Mouse (Mus musculus): ENCODE results near the gene Olfr1337. TPM values are rescaled to one million over a fixed set of nuclear protein-coding genes. Genes with fewer than 3 reads are reported as not detected.

Gene Olfr1337
- polyA plus RNA-seq, 1 experiment: not detected

DNA sequence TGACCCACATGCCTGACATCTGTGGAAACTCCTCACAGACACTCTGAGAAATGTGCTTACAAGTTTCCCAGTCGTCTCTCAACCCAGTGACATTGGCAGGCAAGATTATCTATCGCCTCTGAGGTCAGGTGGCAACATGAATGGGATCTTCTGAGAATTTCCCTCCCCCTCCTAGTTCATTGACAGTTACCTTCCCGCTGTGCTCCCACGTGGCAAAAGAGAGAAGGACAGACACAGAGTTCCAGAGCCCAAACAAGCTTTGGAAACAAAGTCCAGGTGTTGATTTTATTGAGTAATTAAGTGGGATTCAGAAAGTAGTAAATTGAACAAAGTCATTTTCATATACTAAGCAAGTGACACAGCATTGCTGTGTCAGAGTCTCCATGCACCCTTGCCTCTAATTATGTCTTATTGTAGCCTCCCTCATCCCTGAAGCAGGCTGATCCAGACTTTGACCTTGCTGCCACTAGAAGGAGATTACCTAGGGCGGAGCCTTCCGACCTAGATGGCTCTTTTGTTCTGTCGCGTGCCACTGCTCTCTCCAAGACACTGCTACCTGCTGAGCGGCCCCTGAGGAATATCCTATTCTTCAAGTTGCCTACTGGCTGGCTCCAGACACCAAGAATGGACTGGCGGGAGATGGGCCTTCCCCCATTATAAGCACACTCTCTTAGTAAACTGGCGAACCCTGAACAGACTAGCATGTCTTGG lies 41.2 kb downstream of the Olfr1337 start:
- Histone ChIP-seq H3ac (ENCODE audit: control insufficient read depth, insufficient read length) (no peak overlapping the region), H3K36me3 (ENCODE audit: control insufficient read depth, insufficient read depth) (no peaks in the 10 kb centered on the region), H3K27me3 (ENCODE audit: control insufficient read depth, insufficient read depth, insufficient read length) (no peaks in the 10 kb centered on the region), H3K4me3 (no peak overlapping the region), H3K79me2 (ENCODE audit: control insufficient read depth, insufficient read depth) (no peaks in the 10 kb centered on the region), H3K4me2 (ENCODE audit: low read depth) (no peak overlapping the region)
- TF ChIP-seq POLR2AphosphoS2 (IDR thresholded peaks at IDR 0.05; ENCODE audit: insufficient read length, low read depth) (no peak), USF1 (IDR thresholded peaks at IDR 0.05; ENCODE audit: low read depth) (no peak), REST (IDR thresholded peaks at IDR 0.05; ENCODE audit: insufficient read depth, insufficient read length) (no peak), MYOD1 (IDR thresholded peaks at IDR 0.05; ENCODE audit: control insufficient read depth in 1 of 3, insufficient read length in 2 of 3, low read depth in 2 of 3) (no peak), TCF3 (IDR thresholded peaks at IDR 0.05; ENCODE audit: insufficient read length, low read depth) (no peak), POLR2A (IDR thresholded peaks at IDR 0.05; ENCODE audit: insufficient read length, low read depth) (no peak), MAX (IDR thresholded peaks at IDR 0.05; ENCODE audit: low read depth) (no peak), E2F4 (IDR thresholded peaks at IDR 0.05; ENCODE audit: insufficient read depth) (no peak), CEBPB (IDR thresholded peaks at IDR 0.05; ENCODE audit: insufficient read depth, poor library complexity, severe bottlenecking) (no peak), MYOG (IDR thresholded peaks at IDR 0.05; ENCODE audit: control insufficient read depth in 1 of 3, insufficient read depth in 1 of 3, insufficient read length in 2 of 3, low read depth in 2 of 3) (no peak), SRF (IDR thresholded peaks at IDR 0.05; ENCODE audit: control insufficient read depth, insufficient read length, low read depth) (no peak), TCF12 (IDR thresholded peaks at IDR 0.05; ENCODE audit: insufficient read depth, poor library complexity, severe bottlenecking) (no peak)

DNA sequence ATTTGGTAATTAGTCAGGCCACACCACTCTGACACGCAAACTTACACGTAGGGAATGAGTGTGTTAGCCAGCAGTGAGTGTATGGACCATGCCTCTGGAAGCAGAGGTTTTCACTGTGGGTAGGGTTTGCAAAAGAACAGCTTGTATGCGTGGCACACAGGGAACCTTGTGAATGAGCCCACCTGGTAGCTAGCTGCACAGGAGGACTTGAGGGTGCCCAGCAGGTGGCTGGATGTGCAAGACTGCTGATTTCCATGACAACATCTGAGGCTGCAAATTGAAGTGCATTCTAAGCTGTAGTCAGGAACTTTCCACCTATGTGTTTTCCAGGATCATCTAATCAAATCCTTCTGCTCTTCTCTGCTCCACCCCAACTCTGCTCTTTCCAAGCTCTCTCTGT lies 42.8 kb downstream of the Olfr1337 start:
- H3K4me3 ChIP-seq: no peak overlapping the region
- H3ac ChIP-seq (ENCODE audit: control insufficient read depth, insufficient read length): no peak overlapping the region
- no peak overlapping the region for H3K4me2 ChIP-seq (ENCODE audit: low read depth)
- TF ChIP-seq TCF3 (IDR thresholded peaks at IDR 0.05; ENCODE audit: insufficient read length, low read depth) (no peak), USF1 (IDR thresholded peaks at IDR 0.05; ENCODE audit: low read depth) (no peak), POLR2A (IDR thresholded peaks at IDR 0.05; ENCODE audit: insufficient read length, low read depth) (no peak), MAX (IDR thresholded peaks at IDR 0.05; ENCODE audit: low read depth) (no peak)
- H3K36me3 ChIP-seq (ENCODE audit: control insufficient read depth, insufficient read depth): no peaks in the 10 kb centered on the region
- no peaks in the 10 kb centered on the region for H3K79me2 ChIP-seq (ENCODE audit: control insufficient read depth, insufficient read depth)
- H3K27me3 ChIP-seq (ENCODE audit: control insufficient read depth, insufficient read depth, insufficient read length): no peaks in the 10 kb centered on the region

DNA sequence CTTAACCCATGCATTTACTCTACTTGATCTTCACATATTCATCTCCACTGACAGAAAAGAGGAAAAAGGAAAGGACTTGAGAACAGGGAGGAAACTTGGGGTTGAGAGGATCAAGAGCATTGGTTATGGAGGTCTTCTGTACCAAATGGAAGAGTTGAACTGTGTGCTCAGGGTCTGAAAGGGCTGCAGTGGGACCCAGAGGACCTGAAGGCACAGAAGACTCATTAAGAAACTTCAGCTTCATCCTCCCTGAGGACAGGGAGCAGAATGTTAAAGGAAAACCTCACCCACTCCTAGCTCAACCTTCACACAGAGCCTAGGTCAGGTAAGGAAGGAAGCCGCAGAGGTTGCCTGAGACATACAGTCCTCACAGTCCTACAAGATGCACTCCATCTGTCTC lies 50.5 kb downstream of the Olfr1337 start, which contains the start of gene Olfr1339:
Gene Olfr1339, plus strand, starts transcription at position 301 of the 400 bp plus-strand sequence.
- no peak within 1 kb of the TSS for H3ac ChIP-seq (ENCODE audit: control insufficient read depth, insufficient read length)
- TF ChIP-seq E2F4 (IDR thresholded peaks at IDR 0.05; ENCODE audit: insufficient read depth): no peak
- TF ChIP-seq MYOG (IDR thresholded peaks at IDR 0.05; ENCODE audit: control insufficient read depth in 1 of 3, insufficient read depth in 1 of 3, insufficient read length in 2 of 3, low read depth in 2 of 3): no peak
- no peak within 1 kb of the TSS for H3K4me3 ChIP-seq
- H3K27me3 ChIP-seq (ENCODE audit: control insufficient read depth, insufficient read depth, insufficient read length): no peaks in the 10 kb centered on the region
- no peaks in the 10 kb centered on the region for H3K79me2 ChIP-seq (ENCODE audit: control insufficient read depth, insufficient read depth)
- H3K36me3 ChIP-seq (ENCODE audit: control insufficient read depth, insufficient read depth): no peaks in the 10 kb centered on the region
- H3K4me2 ChIP-seq (ENCODE audit: low read depth): no peak within 1 kb of the TSS

Other genes with a start within 250 kb of the Olfr1337 start
- not detected for gene Tmem125, start 238.5 kb downstream of the Olfr1337 start, polyA plus RNA-seq (2012; fragmentation: generic; extraction: Trizol)
- not detected for gene Cfap57, start 161.8 kb downstream of the Olfr1337 start, polyA plus RNA-seq (2012; fragmentation: generic; extraction: Trizol)
- 71.7 TPM for gene Ebna1bp2, start 161.8 kb downstream of the Olfr1337 start, polyA plus RNA-seq (2012; fragmentation: generic; extraction: Trizol)
- gene Olfr62, start 123.6 kb downstream of the Olfr1337 start, polyA plus RNA-seq (2012; fragmentation: generic; extraction: Trizol): not detected
- gene Olfr1342, start 89.8 kb downstream of the Olfr1337 start, polyA plus RNA-seq (2012; fragmentation: generic; extraction: Trizol): not detected
- gene Olfr1341, start 79.1 kb downstream of the Olfr1337 start, polyA plus RNA-seq (2012; fragmentation: generic; extraction: Trizol): not detected
- not detected for gene Olfr1340, start 62.4 kb downstream of the Olfr1337 start, polyA plus RNA-seq (2012; fragmentation: generic; extraction: Trizol)
- gene Olfr1339, start 50.4 kb downstream of the Olfr1337 start, polyA plus RNA-seq (2012; fragmentation: generic; extraction: Trizol): not detected
- gene Olfr1338, start 23.8 kb downstream of the Olfr1337 start, polyA plus RNA-seq (2012; fragmentation: generic; extraction: Trizol): not detected
- gene Olfr1335, start 27.4 kb upstream of the Olfr1337 start, polyA plus RNA-seq (2012; fragmentation: generic; extraction: Trizol): not detected
- gene Olfr1333, start 53.7 kb upstream of the Olfr1337 start, polyA plus RNA-seq (2012; fragmentation: generic; extraction: Trizol): not detected
- not detected for gene Olfr1331, start 82.1 kb upstream of the Olfr1337 start, polyA plus RNA-seq (2012; fragmentation: generic; extraction: Trizol)
- not detected for gene Olfr1330, start 106.0 kb upstream of the Olfr1337 start, polyA plus RNA-seq (2012; fragmentation: generic; extraction: Trizol)
- not detected for gene Olfr1329, start 134.9 kb upstream of the Olfr1337 start, polyA plus RNA-seq (2012; fragmentation: generic; extraction: Trizol)
- gene Olfr1328, start 156.0 kb upstream of the Olfr1337 start, polyA plus RNA-seq (2012; fragmentation: generic; extraction: Trizol): not detected
- not detected for gene Lao1, start 179.0 kb upstream of the Olfr1337 start, polyA plus RNA-seq (2012; fragmentation: generic; extraction: Trizol)

Measured in myocyte (in vitro differentiated cells).